Mouse (Mus musculus): ENCODE data around the gene Eif3k.

Eif3k gene

DNA sequence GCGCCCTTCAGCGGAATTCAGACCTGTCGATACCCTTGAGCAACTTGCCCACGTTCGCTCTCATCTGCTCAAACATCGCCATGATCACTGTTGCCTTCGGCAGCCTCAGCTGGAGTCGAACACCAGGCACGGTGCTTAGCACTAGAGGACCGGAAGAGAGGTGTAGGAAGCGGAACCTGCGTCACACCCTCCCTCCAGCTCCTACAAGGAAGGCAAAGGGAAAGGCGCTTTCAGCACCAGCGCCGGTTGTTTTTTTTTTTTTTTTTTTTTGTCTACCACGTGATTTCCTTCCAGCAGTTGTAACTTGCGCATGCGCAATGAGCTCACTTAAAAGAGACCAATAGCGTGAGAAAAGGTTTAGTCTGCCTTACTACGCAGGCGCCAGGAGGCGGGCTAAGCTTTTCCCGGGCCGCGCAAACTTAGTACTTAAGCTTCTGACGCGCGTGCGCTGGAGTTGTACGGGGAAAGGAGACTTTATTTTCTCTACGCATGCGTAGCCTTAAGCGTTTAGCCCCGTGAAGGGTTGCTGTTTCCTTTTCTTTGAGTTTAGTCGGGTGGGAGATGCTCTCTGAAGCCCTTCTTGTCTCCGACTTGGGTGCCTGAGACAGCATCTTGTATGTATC is at the start of gene Eif3k, which contains the start of gene Map4k1:
TSS of gene Eif3k (minus strand) at position 214 of the 623 bp plus-strand sequence.
TSS of gene Map4k1 (plus strand) at position 400 of the 623 bp plus-strand sequence.
- DNase-seq (ENCODE audit: low spot score), result peak; percentile 98

DNA sequence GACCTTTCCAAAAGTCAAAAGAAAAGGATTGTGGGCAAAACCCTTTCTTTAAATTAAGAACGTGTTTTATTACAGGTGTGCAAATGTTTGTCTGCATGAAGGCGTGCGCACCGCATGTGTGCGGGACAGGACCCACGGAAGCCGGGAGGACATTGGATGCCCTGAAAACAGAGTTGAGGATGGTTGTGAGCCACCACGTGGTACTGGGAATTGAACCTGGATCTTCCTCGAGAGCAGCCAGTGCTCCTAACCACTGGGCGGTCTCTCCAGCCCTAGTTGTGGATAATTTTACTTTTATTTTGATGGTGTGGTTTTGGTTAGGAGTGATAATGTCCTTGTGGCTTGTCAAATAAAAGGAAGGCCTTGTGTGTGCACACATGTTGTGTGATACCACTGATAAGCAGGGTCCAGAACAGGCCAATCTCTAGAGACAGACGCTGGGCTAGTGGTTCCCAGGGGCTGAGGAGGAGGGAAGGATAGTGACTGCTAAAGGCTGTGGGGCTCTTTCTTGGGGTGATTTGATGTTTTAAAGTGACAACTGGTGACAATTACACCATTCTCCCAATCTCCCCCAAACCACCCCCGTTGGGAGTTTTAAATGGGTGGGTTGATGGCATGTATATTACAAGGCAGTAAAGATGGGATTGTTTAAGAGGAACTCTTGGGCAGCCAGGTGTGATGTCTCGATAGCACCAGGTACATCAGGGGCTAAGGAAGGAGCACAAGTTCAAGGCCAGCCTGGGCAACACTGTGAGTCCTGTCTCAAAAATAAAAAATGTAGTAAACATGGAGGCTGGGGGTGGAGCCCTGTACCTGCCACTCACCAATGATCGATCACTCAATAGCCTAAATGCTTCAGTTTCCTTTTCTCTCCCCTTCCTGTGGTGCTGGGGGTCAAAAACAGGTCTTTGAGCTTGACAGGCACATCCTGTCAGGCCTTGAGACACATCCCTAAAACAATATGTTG is 48.3 kb upstream of the Eif3k start:
- DNase-seq (ENCODE audit: low spot score), result no peak

- DNase-seq (ENCODE audit: low spot score), result no peak
Observed at GRCm38 (mm10) chr7:29028761-29029160, 47.1 kb upstream of the Eif3k start.

GRCm38 (mm10) chr7:29026811-29027210 is 45.1 kb upstream of the Eif3k start:
- no peak for DNase-seq (ENCODE audit: low spot score)

- no peak for DNase-seq (ENCODE audit: low spot score)
Observed at GRCm38 (mm10) chr7:29026195-29026594, 44.5 kb upstream of the Eif3k start.

DNA sequence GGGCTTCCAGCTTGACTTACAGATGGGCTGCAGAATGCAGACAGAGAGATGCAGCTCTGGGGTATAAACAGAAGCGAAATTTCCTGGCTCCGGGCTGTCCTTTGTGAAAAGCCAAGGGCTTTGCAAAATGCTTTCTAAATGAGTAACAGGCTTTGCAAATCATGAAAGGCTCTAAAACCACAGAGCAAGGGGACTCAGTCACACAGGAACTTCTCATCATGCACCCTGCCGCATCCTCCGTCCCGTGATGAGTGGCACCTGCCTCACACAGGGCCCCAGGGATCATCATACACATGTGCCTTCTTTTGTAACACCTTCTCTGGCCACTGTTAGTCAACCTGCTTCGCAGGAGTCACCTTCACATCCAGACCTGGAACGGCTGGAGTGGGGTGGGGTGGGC is 43.9 kb upstream of the Eif3k start:
- no peak for DNase-seq (ENCODE audit: low spot score)

DNA sequence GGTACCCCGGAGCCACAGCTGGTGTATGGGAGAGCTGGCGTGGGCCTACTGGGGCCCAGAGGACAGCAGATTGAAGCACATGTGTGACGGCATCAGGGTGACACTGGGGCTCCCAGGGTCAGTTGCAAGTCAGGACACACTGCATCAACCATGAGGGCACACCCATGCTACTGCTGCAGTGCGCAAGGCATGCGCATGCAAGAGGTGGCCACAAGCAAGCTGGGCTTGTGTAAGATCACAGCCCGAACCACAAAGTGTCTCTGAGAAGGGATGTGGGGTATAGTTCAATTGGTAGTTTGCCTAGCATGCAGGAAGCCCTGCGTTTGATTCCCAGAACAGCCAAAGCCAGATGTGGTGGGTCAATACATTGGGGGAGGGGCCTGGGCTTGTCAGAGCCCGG is 41.9 kb upstream of the Eif3k start:
- DNase-seq (ENCODE audit: low spot score), result no peak

DNA sequence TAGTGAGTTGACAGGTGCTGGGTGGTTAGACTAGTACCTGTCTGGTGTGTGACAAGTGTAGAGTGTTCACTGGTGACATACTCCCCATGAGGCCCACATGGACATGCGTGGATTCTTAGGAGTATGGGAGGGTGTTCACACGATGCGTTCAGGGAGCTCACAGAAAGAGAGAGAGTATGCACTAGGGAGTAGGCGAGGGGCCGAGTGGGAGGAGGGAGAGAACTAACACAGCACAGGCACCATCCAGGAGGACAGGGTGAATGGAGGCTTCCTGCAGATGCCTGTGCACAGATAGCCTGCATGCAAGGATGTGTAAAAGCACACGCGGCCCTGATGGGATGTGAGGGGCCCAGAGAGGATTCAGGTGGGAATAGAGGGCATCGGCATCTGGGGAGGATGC is 40.8 kb upstream of the Eif3k start:
- DNase-seq (ENCODE audit: low spot score), result no peak

GRCm38 (mm10) chr7:29019447-29020220 is 38.0 kb upstream of the Eif3k start:
- DNase-seq (ENCODE audit: low spot score), result no peak

GRCm38 (mm10) chr7:29017222-29017621 is 35.6 kb upstream of the Eif3k start:
- no peak for DNase-seq (ENCODE audit: low spot score)

DNA sequence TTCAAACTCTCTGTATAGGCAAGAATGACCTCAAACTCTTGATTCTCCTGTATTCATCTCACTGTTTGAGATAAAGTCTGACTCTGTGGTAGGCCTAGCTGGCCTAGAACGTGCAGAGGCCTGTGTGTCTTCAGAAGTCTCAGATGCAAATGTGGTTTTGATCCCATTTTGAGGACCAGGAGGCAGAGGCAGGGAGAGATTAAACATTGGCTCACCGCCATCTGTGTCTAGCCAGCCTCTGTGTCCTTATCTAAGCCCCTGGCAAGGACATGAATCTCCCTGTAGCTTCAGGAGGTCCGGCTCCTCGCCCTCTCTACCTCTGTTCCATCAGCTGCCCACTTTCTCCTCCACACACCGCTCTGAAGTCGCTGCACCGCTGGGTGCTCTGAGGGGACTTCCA is 34.8 kb upstream of the Eif3k start:
- DNase-seq (ENCODE audit: low spot score), result no peak

GRCm38 (mm10) chr7:29014984-29015383 is 33.3 kb upstream of the Eif3k start:
- no peak for DNase-seq (ENCODE audit: low spot score)

- DNase-seq (ENCODE audit: low spot score), result peak; percentile 39
Observed at GRCm38 (mm10) chr7:29008714-29009113, 27.1 kb upstream of the Eif3k start.

GRCm38 (mm10) chr7:29008171-29008570 is 26.5 kb upstream of the Eif3k start:
- no peak for DNase-seq (ENCODE audit: low spot score)

GRCm38 (mm10) chr7:29007224-29008101 is 25.8 kb upstream of the Eif3k start:
- DNase-seq (ENCODE audit: low spot score), result peak; percentile 31

DNA sequence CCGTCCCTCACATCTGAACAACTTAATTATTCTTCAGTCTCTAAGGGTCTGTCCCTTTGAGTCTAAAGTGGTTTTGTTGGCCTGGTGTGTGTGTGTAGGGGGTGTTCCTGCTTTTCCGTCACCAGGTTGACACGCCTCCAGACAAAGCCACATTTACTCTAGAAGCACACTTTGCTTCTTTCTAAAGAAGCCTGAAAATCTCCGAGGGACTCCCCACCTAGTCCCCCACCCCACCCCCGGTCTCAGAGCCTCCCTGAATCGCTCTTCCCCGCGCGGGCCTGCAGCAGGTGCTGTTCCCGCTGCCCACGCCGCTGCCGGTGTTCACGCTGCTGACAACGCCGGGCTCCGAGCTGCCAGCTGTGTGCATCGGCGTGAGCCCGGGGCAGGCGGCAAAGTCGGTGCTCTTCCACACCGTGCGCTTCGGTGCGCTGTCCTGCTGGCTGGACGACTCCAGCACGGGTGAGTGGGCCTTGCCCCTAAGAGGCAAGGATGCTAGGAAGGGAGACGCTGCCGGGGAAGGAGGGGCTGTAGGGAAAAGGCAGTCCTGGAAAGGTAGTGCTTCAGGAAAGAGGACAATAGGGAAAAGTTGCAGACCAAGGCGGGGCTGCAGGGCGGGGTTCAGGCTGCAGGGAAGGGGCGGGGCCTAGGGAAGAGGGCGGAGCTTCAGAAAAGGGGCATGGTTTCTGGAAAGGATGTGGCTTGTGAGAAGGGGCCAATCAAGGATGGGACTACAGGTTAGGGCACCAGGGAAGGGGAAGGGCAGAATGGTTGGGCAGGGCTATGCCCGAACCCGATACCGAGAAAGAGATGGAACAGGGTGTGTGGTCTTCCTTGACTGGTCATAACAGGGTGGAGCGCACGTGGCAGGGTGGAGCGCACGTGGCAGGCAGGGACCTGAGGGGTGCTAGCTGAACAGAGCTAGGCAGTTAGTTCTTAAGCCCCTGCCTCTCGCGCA is 19.3 kb upstream of the Eif3k start:
- peak; percentile 74 for DNase-seq (ENCODE audit: low spot score)

- DNase-seq (ENCODE audit: low spot score), result no peak
Observed at GRCm38 (mm10) chr7:28993402-28993801, 11.7 kb upstream of the Eif3k start.

DNA sequence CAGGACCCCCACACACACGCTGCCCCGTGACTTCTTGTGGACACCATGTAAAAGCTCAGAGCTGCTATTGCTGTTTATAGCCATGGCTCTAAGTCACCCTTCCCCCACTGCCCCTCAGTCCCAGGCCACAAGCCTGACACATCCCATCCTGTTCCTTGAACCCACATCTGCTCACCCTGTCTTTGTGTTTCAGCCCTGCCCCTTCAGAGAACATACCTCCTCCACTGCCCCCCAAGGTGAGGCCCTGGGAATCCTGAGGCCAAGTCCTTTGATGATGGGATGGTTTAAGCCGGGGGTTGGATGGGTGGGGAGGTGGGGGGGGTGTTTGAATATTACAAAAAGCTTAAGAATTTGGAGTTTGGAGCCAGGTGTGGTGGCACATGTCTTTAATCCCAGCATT is 11.3 kb upstream of the Eif3k start:
- no peak for DNase-seq (ENCODE audit: low spot score)

- DNase-seq (ENCODE audit: low spot score), result no peak
Observed at GRCm38 (mm10) chr7:28991616-28992015, 10.0 kb upstream of the Eif3k start.

DNA sequence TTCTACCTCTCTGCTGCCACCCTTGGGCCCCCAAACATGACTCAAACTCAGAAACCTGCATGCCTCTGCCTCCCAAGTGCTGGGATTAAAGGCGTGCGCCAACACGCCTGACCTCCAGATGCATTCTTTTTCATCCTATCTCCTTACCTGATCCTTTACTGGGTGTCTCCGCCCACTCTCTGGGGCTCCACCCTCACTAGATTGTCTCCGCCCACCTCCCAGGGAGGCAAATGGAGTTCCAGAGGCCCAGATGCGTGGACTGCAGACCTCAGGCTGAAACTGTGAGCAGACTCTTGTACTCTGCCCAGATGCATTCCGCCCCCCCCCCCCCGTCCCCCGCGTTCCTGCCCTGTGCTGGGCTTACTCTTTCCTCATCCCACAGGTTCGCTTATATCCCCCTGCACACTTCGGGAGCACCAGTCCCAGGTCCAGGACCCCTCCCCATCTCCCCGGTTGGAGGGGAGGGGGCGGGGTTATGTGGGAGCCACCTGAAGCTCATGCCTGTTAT is 9.2 kb upstream of the Eif3k start:
- no peak for DNase-seq (ENCODE audit: low spot score)

All from lung, postnatal 25 days (tissue).